Mouse (Mus musculus): ENCODE results near the gene Syne3. TPM values are rescaled to one million over a fixed set of nuclear protein-coding genes. Genes with fewer than 3 reads are reported as not detected.
A peak's percentile ranks its signal among the peaks of the same experiment; 100 is the strongest.

Gene Syne3
- polyA plus RNA-seq, 1 experiment from 2014 or later, result 1.3 TPM

GRCm38 (mm10) chr12:104978943-104979723 is 30.5 kb downstream of the Syne3 start:
- Histone ChIP-seq H3K36me3 (no peaks in the 10 kb centered on the region), H3K4me3 (no peak overlapping the region), H3K27ac (peak overlapping the region; percentile 84), H3K9me3 (no peaks in the 10 kb centered on the region), H3K4me2 (peak overlapping the region; percentile 40), H3K9ac (peak overlapping the region; percentile 52; the same call in 1 of the 2 replicates), H3K27me3 (no peaks in the 10 kb centered on the region), H3K4me1 (peaks cover 39% of the 10 kb centered on the region)
- ATAC-seq (ENCODE audit: insufficient number of reproducible peaks, insufficient read depth, low FRiP score, low TSS enrichment, low read depth), result no peak
- WGBS, result 64% methylated on average over 22 of the region's 22 CpGs

- Histone ChIP-seq H3K27me3 (no peaks in the 10 kb centered on the region), H3K27ac (peak overlapping the region; percentile 84), H3K4me2 (peak overlapping the region; percentile 40), H3K36me3 (no peaks in the 10 kb centered on the region), H3K4me1 (peaks cover 32% of the 10 kb centered on the region), H3K9me3 (no peaks in the 10 kb centered on the region), H3K9ac (peak overlapping the region; percentile 52; the same call in 1 of the 2 replicates), H3K4me3 (no peak overlapping the region)
- no peak for ATAC-seq (ENCODE audit: insufficient number of reproducible peaks, insufficient read depth, low FRiP score, low TSS enrichment, low read depth)
- 13% methylated on average over 9 of the region's 9 CpGs for WGBS
These were observed 31.2 kb downstream of the Syne3 start for GRCm38 (mm10) chr12:104978420-104978819.

- no peaks in the 10 kb centered on the region for H3K9me3 ChIP-seq
- no peaks in the 10 kb centered on the region for H3K36me3 ChIP-seq
- H3K27ac ChIP-seq, result peak overlapping the region; percentile 2; the same call in 1 of the 2 replicates
- WGBS, result 77% methylated on average over 7 of the region's 7 CpGs
- peaks cover 23% of the 10 kb centered on the region for H3K4me1 ChIP-seq
- no peak overlapping the region for H3K4me3 ChIP-seq
- H3K9ac ChIP-seq, result no peak overlapping the region
- ATAC-seq (ENCODE audit: insufficient number of reproducible peaks, insufficient read depth, low FRiP score, low TSS enrichment, low read depth), result no peak
- H3K4me2 ChIP-seq, result no peak overlapping the region
- no peaks in the 10 kb centered on the region for H3K27me3 ChIP-seq
These were observed 32.7 kb downstream of the Syne3 start for GRCm38 (mm10) chr12:104976903-104977302.

- ATAC-seq (ENCODE audit: insufficient number of reproducible peaks, insufficient read depth, low FRiP score, low TSS enrichment, low read depth), result no peak; the same call in 1 of the 2 replicates
- H3K9ac ChIP-seq, result no peak overlapping the region
- no peak overlapping the region for H3K4me2 ChIP-seq
- H3K4me3 ChIP-seq, result no peak overlapping the region
- H3K4me1 ChIP-seq, result peaks cover 23% of the 10 kb centered on the region
- no peaks in the 10 kb centered on the region for H3K9me3 ChIP-seq
- H3K36me3 ChIP-seq, result no peaks in the 10 kb centered on the region
- H3K27ac ChIP-seq, result peak overlapping the region; percentile 2; the same call in 1 of the 2 replicates
- no peaks in the 10 kb centered on the region for H3K27me3 ChIP-seq
- WGBS, result 21% methylated on average over 8 of the region's 8 CpGs
These were observed 33.2 kb downstream of the Syne3 start for GRCm38 (mm10) chr12:104976331-104976817.

GRCm38 (mm10) chr12:104972860-104973259 is 36.7 kb downstream of the Syne3 start:
- WGBS, result 86% methylated on average over 6 of the region's 6 CpGs
- Histone ChIP-seq H3K36me3 (no peaks in the 10 kb centered on the region), H3K4me1 (peaks cover 17% of the 10 kb centered on the region), H3K9ac (no peak overlapping the region), H3K27ac (no peak overlapping the region), H3K9me3 (no peaks in the 10 kb centered on the region), H3K4me2 (no peak overlapping the region), H3K27me3 (no peaks in the 10 kb centered on the region), H3K4me3 (no peak overlapping the region)
- no peak for ATAC-seq (ENCODE audit: insufficient number of reproducible peaks, insufficient read depth, low FRiP score, low TSS enrichment, low read depth)

GRCm38 (mm10) chr12:104969618-104970017 is 40.0 kb downstream of the Syne3 start:
- no peak for ATAC-seq (ENCODE audit: insufficient number of reproducible peaks, insufficient read depth, low FRiP score, low TSS enrichment, low read depth)

GRCm38 (mm10) chr12:104969177-104969576 is 40.4 kb downstream of the Syne3 start:
- Histone ChIP-seq H3K4me3 (no peak overlapping the region), H3K4me1 (peaks cover 16% of the 10 kb centered on the region), H3K27me3 (no peaks in the 10 kb centered on the region), H3K9ac (no peak overlapping the region), H3K36me3 (no peaks in the 10 kb centered on the region), H3K9me3 (no peaks in the 10 kb centered on the region), H3K27ac (0 out of 2 replicates have a peak overlapping the region, but pooled peaks have one; percentile 7), H3K4me2 (no peak overlapping the region)
- no peak for ATAC-seq (ENCODE audit: insufficient number of reproducible peaks, insufficient read depth, low FRiP score, low TSS enrichment, low read depth)
- 68% methylated on average over 9 of the region's 9 CpGs for WGBS

More at GRCm38 (mm10) chr12:104969618-104970017, 40.0 kb downstream of the Syne3 start:
- Histone ChIP-seq H3K27me3 (no peaks in the 10 kb centered on the region), H3K4me3 (no peak overlapping the region), H3K36me3 (no peaks in the 10 kb centered on the region), H3K9ac (no peak overlapping the region), H3K9me3 (no peaks in the 10 kb centered on the region), H3K4me2 (no peak overlapping the region), H3K4me1 (peaks cover 16% of the 10 kb centered on the region), H3K27ac (0 out of 2 replicates have a peak overlapping the region, but pooled peaks have one; percentile 7)
- WGBS, result 85% methylated on average over 4 of the region's 4 CpGs

GRCm38 (mm10) chr12:104964953-104965911 is 44.4 kb downstream of the Syne3 start:
- Histone ChIP-seq H3K4me1 (peaks cover 28% of the 10 kb centered on the region), H3K9ac (no peak overlapping the region), H3K9me3 (no peaks in the 10 kb centered on the region), H3K27ac (peak overlapping the region; percentile 41; the same call in 1 of the 2 replicates), H3K36me3 (0 out of 2 replicates have a peak, but pooled peaks cover 4% of the 10 kb centered on the region), H3K27me3 (no peaks in the 10 kb centered on the region; the same call in 1 of the 2 replicates), H3K4me2 (no peak overlapping the region), H3K4me3 (no peak overlapping the region)
- 74% methylated on average over 7 of the region's 7 CpGs for whole genome bisulfite sequencing
- no peak for ATAC-seq (ENCODE audit: insufficient number of reproducible peaks, insufficient read depth, low FRiP score, low TSS enrichment, low read depth)

- Histone ChIP-seq H3K4me3 (no peak overlapping the region), H3K27me3 (no peaks in the 10 kb centered on the region; the same call in 1 of the 2 replicates), H3K9me3 (no peaks in the 10 kb centered on the region), H3K9ac (no peak overlapping the region), H3K4me2 (no peak overlapping the region), H3K4me1 (peaks cover 17% of the 10 kb centered on the region), H3K27ac (no peak overlapping the region), H3K36me3 (0 out of 2 replicates have a peak, but pooled peaks cover 4% of the 10 kb centered on the region)
- no peak for ATAC-seq (ENCODE audit: insufficient number of reproducible peaks, insufficient read depth, low FRiP score, low TSS enrichment, low read depth)
These were observed 49.2 kb downstream of the Syne3 start for GRCm38 (mm10) chr12:104960421-104960820.

- Histone ChIP-seq H3K4me2 (no peak overlapping the region), H3K9ac (no peak overlapping the region), H3K4me3 (no peak overlapping the region), H3K27ac (no peak overlapping the region), H3K36me3 (0 out of 2 replicates have a peak, but pooled peaks cover 4% of the 10 kb centered on the region), H3K9me3 (no peaks in the 10 kb centered on the region), H3K27me3 (no peaks in the 10 kb centered on the region; the same call in 1 of the 2 replicates), H3K4me1 (peaks cover 15% of the 10 kb centered on the region)
- ATAC-seq (ENCODE audit: insufficient number of reproducible peaks, insufficient read depth, low FRiP score, low TSS enrichment, low read depth), result no peak
- WGBS, result 71% methylated on average over 9 of the region's 9 CpGs
These were observed 49.6 kb downstream of the Syne3 start for GRCm38 (mm10) chr12:104959966-104960365.

- ATAC-seq (ENCODE audit: insufficient number of reproducible peaks, insufficient read depth, low FRiP score, low TSS enrichment, low read depth), result no peak
- no peak overlapping the region for H3K9ac ChIP-seq
- H3K4me1 ChIP-seq, result peaks cover 10% of the 10 kb centered on the region
- no peak overlapping the region for H3K27ac ChIP-seq
- no peaks in the 10 kb centered on the region for H3K9me3 ChIP-seq
- no peak overlapping the region for H3K4me2 ChIP-seq
- H3K36me3 ChIP-seq, result 0 out of 2 replicates have a peak, but pooled peaks cover 4% of the 10 kb centered on the region
- WGBS, result 68% methylated on average over 11 of the region's 11 CpGs
- no peaks in the 10 kb centered on the region; the same call in 1 of the 2 replicates for H3K27me3 ChIP-seq
- H3K4me3 ChIP-seq, result no peak overlapping the region
These were observed 51.3 kb downstream of the Syne3 start for GRCm38 (mm10) chr12:104958263-104958662.

All from embryonic facial prominence, embryonic 13.5 days (tissue).